Mouse (Mus musculus) thymus, adult 2 months (tissue): ENCODE results near the gene Mfsd11.

Source experiments
- CTCF ChIP-seq: fragments of 200-500 bp; IDR thresholded peaks from 2 replicates; pipeline ENCODE4 v1.5.1; 2012; ENCODE audit warnings: mild to moderate bottlenecking, control low read depth, low read length, moderate library complexity, borderline replicate concordance; ENCODE audit not compliant: control insufficient read depth, poor library complexity, insufficient read depth; ENCODE audit errors: extremely low read depth
- POLR2A ChIP-seq: fragments of 200-500 bp; IDR thresholded peaks from 2 replicates; pipeline ENCODE4 v1.6.1; 2012; ENCODE audit warnings: mild to moderate bottlenecking, low read length, control low read depth, moderate library complexity; ENCODE audit not compliant: control insufficient read depth, poor library complexity, insufficient read depth; ENCODE audit errors: extremely low read depth

DNA sequence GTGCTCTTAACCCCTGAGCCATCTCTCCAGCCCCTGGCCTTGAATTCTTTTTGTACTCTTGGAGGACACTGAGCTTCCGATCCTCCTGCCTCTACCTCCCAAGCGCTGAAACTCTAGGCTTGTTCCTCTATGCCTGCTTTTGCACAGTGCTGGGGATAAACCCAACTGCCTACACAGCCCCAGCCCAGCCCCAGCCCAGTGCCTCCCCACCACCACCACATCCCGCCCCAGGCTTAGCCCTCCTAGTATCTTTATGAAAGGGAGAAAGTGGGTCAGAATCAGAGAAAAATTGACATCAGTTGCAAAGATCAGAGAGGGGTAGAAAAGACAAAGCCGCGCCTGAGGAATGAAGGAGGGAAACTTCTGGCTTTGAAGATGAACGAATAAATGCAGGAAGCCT is 31.8 kb downstream of the Mfsd11 start:
- TF ChIP-seq CTCF: no peak
- no peak for TF ChIP-seq POLR2A
